Mouse (Mus musculus): Measurements from ENCODE around the gene Dop1b.
"Not testable (repeated sequence)": the region's sequence is repeated elsewhere in the genome, so short reads cannot be mapped to it uniquely, and the experiment has no call there.

Gene Dop1b

GRCm38 (mm10) chr16:93711411-93712188, at the start of gene Dop1b:
Dop1b (plus strand) TSS chr16:93711904.
- peak; percentile 97 for DNase-seq

DNA sequence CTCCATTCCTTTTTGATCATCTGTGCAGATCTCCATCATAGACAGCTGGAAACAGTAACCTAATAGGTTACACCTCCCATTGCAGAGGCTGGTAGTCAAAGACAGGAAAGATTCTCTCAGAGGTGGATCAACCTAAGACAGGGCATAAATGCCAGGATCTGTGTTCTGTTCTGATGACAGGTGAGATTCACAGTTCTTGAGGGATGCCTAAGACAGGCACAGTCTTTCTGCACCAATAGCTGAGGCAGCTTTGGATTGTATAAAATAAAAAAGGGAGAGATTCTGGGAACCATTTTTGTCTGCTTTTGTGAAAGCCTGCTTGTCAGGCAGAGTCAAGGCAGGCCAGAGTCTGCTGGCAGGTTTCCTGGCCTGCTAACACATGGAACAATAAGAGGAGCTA, 43.7 kb upstream of the Dop1b start:
- DNase-seq = no peak

- DNase-seq = no peak
These were observed 42.2 kb upstream of the Dop1b start for GRCm38 (mm10) chr16:93669521-93669920.

DNA sequence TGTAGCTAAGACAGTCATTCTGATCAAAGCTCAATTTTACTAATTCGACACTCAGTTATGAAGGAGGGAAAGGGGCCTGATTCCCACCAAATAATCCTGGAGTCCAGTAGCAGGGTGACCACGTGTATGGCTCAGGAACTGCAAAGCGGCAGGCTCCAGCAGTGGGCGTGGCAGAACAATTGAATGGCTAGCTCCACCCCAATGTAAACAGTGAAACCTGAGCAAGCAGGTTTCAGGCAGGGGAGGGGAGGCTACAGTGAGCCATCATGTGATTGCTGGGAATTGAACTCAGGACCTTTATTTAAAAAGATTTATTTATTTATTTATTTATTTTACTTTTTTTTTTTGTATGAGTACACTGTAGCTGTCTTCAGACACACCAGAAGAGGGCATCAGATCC, 41.2 kb upstream of the Dop1b start:
- not testable (repeated sequence) for DNase-seq

DNA sequence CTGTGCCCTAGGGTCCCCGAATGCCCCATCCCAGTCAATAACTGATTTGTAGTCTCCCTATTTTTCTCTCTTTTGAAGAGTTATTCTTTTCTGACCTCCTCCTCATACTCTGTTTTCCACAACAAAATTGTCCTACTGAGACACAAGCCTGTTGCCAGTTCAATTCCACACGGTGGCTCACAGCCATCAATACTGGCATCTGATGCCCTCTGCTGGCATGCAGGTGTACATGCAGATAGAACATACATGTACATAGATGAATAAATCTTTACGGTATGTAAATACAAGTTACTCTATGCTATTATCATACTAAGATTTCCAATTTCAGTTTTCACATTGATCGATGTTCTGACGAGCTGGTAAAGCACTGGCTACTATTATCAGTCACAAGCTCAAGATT, 40.6 kb upstream of the Dop1b start:
- no peak for DNase-seq

GRCm38 (mm10) chr16:93676376-93676775, 35.3 kb upstream of the Dop1b start:
- DNase-seq = no peak

- DNase-seq = no peak
These were observed 33.5 kb upstream of the Dop1b start for GRCm38 (mm10) chr16:93678206-93678605.

DNA sequence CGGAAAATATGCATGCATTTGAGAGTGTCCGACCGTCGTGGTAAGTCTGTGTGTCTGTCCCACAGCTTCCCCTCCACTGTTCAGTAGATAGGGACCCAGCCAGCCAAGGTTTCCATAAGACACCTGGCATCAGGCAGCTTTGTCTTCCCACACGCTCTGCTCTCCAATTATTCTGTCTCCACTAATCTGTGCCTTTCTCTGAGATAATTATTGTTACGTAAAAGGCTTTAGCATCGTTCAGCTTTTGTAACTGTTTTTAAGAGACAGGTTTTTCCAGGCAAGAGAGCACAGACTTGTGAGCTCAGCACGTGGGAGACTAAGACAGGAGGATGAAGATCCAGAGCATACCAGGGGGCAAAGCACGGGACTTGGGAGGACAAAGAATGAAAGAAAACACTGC, 32.5 kb upstream of the Dop1b start:
- no peak for DNase-seq

DNA sequence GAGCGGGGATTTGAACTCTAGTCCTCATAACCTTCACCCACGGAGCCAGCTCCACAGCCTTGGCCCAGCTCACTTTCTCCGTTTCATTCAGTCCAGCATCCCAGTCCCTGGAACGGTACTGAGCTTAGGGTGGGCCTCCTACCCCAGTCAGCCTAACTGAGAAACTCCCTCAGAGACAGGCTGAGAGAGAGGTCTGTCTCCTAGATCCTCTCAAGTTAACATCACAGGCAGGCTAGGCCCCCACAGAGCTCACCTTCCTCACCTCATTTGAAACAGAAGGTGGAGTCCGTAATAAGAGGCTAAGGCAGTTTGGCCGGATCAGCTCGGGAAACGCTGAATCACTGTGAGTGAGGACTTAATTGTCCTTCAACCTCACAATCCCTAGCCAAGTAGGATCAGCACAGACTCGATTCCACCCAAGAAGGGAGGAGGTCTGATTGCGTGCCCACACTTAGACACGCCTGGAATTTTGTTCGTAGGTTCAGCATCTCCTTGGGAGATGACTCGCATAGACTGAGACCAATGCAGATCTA, 29.5 kb upstream of the Dop1b start:
- peak; percentile 4 for DNase-seq

DNA sequence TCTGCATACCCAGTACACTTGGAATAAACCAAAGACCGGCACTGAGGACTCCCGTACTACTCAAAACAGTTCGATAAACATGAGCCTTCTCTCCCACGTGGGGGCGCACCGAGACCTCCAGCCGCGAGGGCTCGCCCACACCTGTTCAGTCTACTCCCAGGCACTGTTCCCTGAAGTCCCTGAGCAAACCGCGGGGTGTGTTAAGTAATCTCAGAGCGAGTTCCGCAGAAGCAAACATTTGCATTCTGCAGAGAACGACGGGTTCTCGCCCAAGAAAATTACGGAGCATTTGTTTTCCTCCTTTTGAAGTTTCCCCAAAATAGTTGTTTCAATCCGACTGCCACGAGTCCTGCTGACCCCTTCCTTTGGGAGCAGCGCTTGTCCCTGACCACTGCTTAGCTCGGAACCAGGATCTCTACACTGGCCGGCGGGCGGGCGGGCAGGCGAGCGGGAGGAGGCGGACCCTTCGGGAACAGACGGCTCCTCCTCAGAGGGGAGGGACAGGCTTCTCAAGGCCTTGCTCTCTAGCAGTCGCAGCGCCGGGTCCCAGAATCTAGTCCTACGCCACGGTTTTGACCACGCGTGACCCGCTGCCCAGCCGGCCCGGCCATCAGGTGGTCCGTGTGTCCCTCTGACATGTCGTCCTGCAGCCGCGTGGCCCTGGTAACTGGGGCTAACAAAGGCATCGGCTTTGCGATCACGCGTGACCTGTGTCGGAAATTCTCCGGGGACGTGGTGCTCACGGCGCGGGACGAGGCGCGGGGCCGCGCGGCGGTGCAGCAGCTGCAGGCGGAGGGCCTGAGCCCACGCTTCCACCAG, 28.8 kb upstream of the Dop1b start, which contains the start of gene Cbr3:
Cbr3 (plus strand) TSS at position 527 of the 819 bp plus-strand sequence.
- peak; percentile 67 for DNase-seq

DNA sequence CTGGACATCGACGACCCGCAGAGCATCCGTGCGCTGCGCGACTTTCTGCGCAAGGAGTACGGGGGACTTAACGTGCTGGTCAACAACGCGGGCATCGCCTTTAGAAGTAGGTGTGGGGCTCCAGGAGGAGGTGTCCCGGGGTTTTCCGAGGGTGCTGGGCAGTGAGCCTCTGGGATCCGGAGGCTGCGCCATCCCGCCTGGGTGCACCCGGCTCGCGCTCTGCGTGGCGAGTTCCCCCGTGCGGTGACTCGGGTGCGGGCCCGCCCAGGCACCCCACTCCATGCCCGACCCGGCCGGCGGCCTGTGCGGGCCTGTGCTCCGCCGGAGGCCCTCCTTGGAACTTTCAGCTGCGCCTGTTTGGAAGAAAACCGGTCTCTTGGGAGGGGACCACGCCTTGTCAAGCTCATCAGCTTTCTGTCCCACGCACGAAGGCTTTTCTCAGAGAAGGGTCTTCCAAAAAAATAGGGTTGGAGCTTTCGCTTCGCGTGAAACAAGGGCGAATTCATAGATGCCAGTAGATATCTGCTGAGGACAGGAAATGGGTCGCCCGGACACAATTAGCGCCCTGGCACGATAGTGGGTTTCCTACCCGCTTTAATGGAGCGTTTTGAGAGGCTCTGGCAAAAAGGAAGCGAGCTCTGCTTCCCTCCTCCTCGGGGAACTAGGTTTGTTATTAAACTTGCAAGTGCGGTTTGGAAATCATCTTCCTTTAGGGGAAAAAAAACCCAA, 28.0 kb upstream of the Dop1b start:
- no peak for DNase-seq

DNA sequence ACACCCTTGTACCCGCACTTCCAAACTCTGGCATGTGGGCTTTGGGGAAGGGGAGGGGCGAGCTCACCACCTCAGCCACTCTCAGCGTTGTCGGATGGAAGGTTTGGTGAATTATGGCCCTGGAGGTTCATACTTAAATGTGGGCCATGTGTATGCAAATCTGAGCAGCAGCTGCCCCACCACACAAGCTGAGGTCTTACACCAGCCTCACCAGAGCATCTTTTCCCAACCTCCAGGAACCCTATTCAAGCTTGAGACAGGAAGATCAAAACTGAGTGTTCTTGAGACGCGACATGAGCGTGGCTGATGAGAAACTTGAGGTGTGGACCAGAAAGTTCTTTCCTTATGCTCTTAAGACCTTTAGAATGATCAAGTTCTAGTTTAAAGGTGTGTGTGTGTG, 27.3 kb upstream of the Dop1b start:
- no peak for DNase-seq

GRCm38 (mm10) chr16:93685783-93686182, 25.9 kb upstream of the Dop1b start:
- DNase-seq = not testable (repeated sequence)

GRCm38 (mm10) chr16:93686421-93686820, 25.3 kb upstream of the Dop1b start:
- no peak for DNase-seq

DNA sequence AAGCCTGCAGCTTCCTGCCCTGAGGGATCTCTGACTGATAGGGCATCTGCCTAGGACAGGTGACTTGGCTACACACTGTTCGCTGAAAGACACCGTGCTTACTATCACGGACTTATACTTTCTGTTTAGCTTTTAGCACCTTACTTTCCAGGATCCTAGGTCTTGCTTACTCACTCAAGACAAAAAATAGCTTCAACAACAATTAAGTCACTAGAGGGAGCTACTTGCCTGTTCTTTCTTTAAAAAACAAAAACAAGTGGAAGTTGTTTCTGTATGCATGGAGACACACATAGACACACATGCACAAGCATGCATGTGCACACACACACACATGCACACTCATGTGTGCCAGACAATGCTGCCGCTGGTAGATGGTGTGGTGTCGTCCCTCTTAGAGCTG, 24.8 kb upstream of the Dop1b start:
- peak; percentile 12 for DNase-seq

GRCm38 (mm10) chr16:93691206-93691841, 20.4 kb upstream of the Dop1b start:
- DNase-seq = peak; percentile 12

GRCm38 (mm10) chr16:93692744-93693143, 19.0 kb upstream of the Dop1b start:
- no peak for DNase-seq

DNA sequence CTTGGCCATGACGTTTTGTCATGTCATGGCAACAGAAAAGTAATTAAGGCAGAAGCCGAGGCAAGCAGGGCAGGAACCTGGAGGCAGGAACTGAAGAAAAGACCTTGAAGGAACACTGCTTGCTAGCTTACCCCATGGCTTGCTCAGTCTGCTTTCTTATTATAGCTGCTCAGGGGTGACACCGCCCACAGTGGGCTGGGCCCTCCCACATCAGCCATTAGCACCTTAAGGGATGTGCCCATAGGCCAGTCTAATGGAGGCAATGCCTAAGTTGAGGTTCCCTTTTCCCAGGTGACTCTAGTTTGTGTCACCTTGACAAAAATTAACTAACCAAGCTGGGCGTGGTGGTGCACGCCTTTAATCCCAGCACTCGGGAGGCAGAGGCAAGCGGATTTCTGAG, 4.6 kb upstream of the Dop1b start:
- DNase-seq = no peak

DNA sequence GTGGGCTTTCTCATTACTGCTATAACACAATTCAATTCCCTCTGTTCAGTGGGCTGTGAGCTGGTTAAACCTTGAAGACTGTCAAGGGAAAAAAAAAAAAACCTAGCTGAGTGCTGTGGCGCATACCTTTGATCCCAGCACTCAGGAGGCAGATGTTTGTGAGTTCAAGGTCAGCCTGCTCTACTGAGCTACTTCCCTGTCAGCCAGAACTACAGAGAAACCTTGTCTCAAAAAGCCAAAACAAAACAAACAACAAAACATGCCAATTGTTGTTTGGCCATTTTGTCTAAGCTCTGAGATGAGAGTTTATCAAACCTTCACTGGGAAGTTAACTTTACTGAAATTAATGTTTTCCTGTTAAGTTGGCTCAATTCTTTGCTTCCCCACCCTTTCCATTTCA, 2.5 kb upstream of the Dop1b start:
- DNase-seq = no peak

- DNase-seq = peak; percentile 70
These were observed 780 bp upstream of the Dop1b start for GRCm38 (mm10) chr16:93710924-93711323.

DNA sequence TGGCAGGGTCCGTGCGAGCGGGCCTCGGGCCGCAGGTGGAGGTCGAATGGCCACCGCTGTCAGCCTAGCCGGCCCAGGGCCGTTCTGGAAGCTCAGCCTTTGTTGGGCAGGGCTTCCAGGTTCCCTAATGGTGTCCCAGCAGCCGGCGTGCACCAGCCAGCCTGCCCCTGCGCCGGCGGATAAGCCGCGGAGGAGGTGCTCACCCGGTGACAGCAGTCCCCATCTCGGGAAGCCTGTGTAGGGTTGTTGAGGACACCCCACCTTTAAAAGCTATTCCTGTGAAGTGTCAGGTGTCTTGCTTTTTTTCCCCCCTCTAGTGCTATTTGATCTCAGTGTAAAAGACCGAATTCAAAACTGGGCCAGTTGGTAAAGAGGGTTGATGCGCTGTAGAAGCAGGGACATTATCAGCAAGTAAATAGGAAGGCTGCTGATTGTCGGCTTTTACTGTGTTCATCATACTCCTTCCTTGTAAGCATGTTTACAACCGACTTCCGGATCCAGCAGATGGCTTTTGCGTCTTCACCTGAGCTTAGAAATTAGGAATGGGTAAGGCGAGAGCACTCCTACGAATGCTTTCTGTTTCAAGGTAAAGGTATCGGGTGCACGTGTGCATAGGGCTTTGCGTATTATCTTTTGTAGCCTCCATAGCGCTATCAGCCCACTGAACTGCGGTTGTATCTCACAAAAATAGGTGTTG, 633 bp downstream of the Dop1b start:
- DNase-seq = no peak

DNA sequence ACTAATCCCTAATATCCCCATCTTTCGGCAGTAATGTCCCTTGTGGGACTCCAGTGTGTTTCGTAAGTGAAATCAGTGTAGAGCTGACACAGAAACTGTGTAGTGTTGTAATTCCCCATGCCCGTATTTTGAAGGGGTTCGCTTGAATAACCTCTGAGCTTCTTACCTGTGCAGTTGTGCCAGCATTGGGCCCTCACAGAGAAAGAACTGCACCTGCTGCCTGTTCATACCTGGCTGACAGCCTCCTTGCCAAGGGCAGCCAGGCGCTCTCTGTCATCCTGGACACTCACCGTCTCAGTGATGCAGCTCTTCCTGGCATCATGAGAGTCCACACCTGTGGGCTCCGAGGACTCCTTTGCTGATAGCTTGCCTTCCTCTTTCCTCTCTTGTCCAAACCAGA, 1.3 kb downstream of the Dop1b start:
- DNase-seq = no peak

Data from kidney, adult 11 months (tissue).